Mouse (Mus musculus) kidney, postnatal 0 days (tissue): ENCODE measurements around the gene M1ap. TPM values are rescaled to one million over a fixed set of nuclear protein-coding genes. Genes with fewer than 3 reads are reported as not detected.
A peak's percentile ranks its signal among the peaks of the same experiment; 100 is the strongest.

Experiments
- ATAC-seq: fragments of 200-750 bp; cut with Nextera tagmentation; replicated peaks from 2 replicates; pipeline ENCODE4 v1.8.0; 2017; ENCODE audit warnings: low read depth, moderate number of reproducible peaks, moderate TSS enrichment, moderate library complexity; ENCODE audit not compliant: low FRiP score
- DNase-seq: peaks from one replicate; pipeline ENCODE4 v3.0.0-alpha.2; 2016; ENCODE audit warnings: low spot score
- H3K27ac ChIP-seq: fragments of 300-500 bp; sonication (generic); 2 replicates; pipeline ENCODE4 v1.5.1; 2014; ENCODE audit warnings: mild to moderate bottlenecking
- H3K27me3 ChIP-seq: fragments of 300-500 bp; sonication (generic); 2 replicates; pipeline ENCODE4 v1.6.1; 2014; ENCODE audit warnings: low read length, mixed read lengths; ENCODE audit not compliant: insufficient read depth
- H3K36me3 ChIP-seq: fragments of 300-500 bp; sonication (generic); 2 replicates; pipeline ENCODE4 v1.6.1; 2014; ENCODE audit warnings: low read length, mixed read lengths; ENCODE audit not compliant: insufficient read depth
- H3K4me1 ChIP-seq: fragments of 300-500 bp; sonication (generic); replicated peaks from 2 replicates; pipeline ENCODE4 v1.6.1; 2014; ENCODE audit warnings: antibody characterized with exemption, low read length, mixed read lengths; ENCODE audit not compliant: insufficient read depth
- H3K4me2 ChIP-seq: fragments of 300-500 bp; sonication (generic); 2 replicates; pipeline ENCODE4 v1.6.1; 2014; ENCODE audit warnings: mild to moderate bottlenecking, low read length, moderate library complexity, mixed read lengths
- H3K4me3 ChIP-seq: fragments of 300-500 bp; sonication (generic); replicated peaks from 2 replicates; pipeline ENCODE4 v1.5.1; 2014; ENCODE audit warnings: low read depth, low read length
- H3K9ac ChIP-seq: fragments of 300-500 bp; sonication (generic); 2 replicates; pipeline ENCODE4 v1.6.1; 2014; ENCODE audit warnings: low read depth, low read length
- H3K9me3 ChIP-seq: fragments of 300-500 bp; sonication (generic); replicated peaks from 2 replicates; pipeline ENCODE4 v1.6.1; 2016; ENCODE audit warnings: low read length, inconsistent platforms, mixed read lengths
- CTCF ChIP-seq: IDR thresholded peaks from 2 replicates; pipeline ENCODE4 v1.5.1; 2016; ENCODE audit warnings: antibody characterized with exemption, low read depth, mild to moderate bottlenecking, moderate library complexity
- WGBS: fragments of 180-500 bp; shearing (Covaris S2); extraction: QIAGEN DNeasy Blood & Tissue Kit; methylation state at CpG from one replicate; pipeline ENCODE4 v1.1.7; 2014; 5-methylcytosine and 5-hydroxymethylcytosine counted together
- microRNA-seq: library from miRNA; unstranded; fragments of <30 nt; microRNA quantifications from one replicate; pipeline ENCODE4, GENCODE M21; 2016
- polyA plus RNA-seq: library from polyadenylated mRNA; unstranded; fragments of >200 nt; fragmentation: Nextera tagmentation; extraction: Ambion mirVana; gene quantifications from 2 replicates; pipeline ENCODE4 v1.2.1, GENCODE M21; 2015

M1ap gene
- polyA plus RNA-seq, 1 experiment from 2014 or later: 0.32 TPM

GRCm38 (mm10) chr6:83078324-83078858 lies 131.7 kb downstream of the M1ap start:
- TF ChIP-seq CTCF: peak; percentile 72
- peak overlapping the region; percentile 87 for H3K27ac ChIP-seq
- H3K9me3 ChIP-seq: no peaks in the 10 kb centered on the region
- peaks cover 12% of the 10 kb centered on the region; the same call in 1 of the 2 replicates for H3K27me3 ChIP-seq
- H3K4me2 ChIP-seq: peak overlapping the region; percentile 98
- under 1% methylated on average over 46 of the region's 46 CpGs for WGBS
- peak overlapping the region; percentile 66 for H3K4me3 ChIP-seq
- H3K9ac ChIP-seq: peak overlapping the region; percentile 76
- ATAC-seq (peak; percentile 91), DNase-seq (peak; percentile 96)
- H3K4me1 ChIP-seq: 0 out of 2 replicates have a peak, but pooled peaks cover 4% of the 10 kb centered on the region
- H3K36me3 ChIP-seq: peaks cover 4% of the 10 kb centered on the region; the same call in 1 of the 2 replicates

Small RNA genes within 50 kb of the gene (microRNA-seq; reads per million reads assigned to microRNA genes)
- not detected for gene Mir7040

Other genes starting within 250 kb of the M1ap start
- 117 and 123 TPM in 2 replicates for gene Pole4, start 241.5 kb upstream of the M1ap start, polyA plus RNA-seq
- 4.0 and 4.5 TPM in 2 replicates for gene Hk2, start 172.4 kb upstream of the M1ap start, polyA plus RNA-seq
- gene Sema4f, start 7.1 kb upstream of the M1ap start, polyA plus RNA-seq: 0.41 and 0.50 TPM in 2 replicates
- gene Dok1, start 86.6 kb downstream of the M1ap start, polyA plus RNA-seq: 13.7 and 15.2 TPM in 2 replicates
- gene Loxl3, start 87.3 kb downstream of the M1ap start, polyA plus RNA-seq: 13.4 and 16.1 TPM in 2 replicates
- gene Aup1, start 107.6 kb downstream of the M1ap start, polyA plus RNA-seq: 194 and 210 TPM in 2 replicates
- gene Htra2, start 108.4 kb downstream of the M1ap start, polyA plus RNA-seq: 68.5 and 70.4 TPM in 2 replicates
- 5.8 and 7.0 TPM in 2 replicates for gene Dqx1, start 110.9 kb downstream of the M1ap start, polyA plus RNA-seq
- 0.12 TPM in 1 of 2 replicates, not detected in the other for gene Tlx2, start 123.4 kb downstream of the M1ap start, polyA plus RNA-seq
- 28.0 and 29.7 TPM in 2 replicates for gene Pcgf1, start 131.0 kb downstream of the M1ap start, polyA plus RNA-seq
- gene Lbx2, start 139.5 kb downstream of the M1ap start, polyA plus RNA-seq: 3.1 and 4.8 TPM in 2 replicates
- gene Ccdc142, start 154.7 kb downstream of the M1ap start, polyA plus RNA-seq: 2.0 and 2.7 TPM in 2 replicates
- 2.7 and 2.9 TPM in 2 replicates for gene Gm42688, start 154.7 kb downstream of the M1ap start, polyA plus RNA-seq
- 165 and 166 TPM in 2 replicates for gene Mrpl53, start 162.1 kb downstream of the M1ap start, polyA plus RNA-seq
- gene Mogs, start 168.6 kb downstream of the M1ap start, polyA plus RNA-seq: 33.9 and 37.6 TPM in 2 replicates
- 108 and 115 TPM in 2 replicates for gene Wbp1, start 174.7 kb downstream of the M1ap start, polyA plus RNA-seq
- 14.5 and 16.2 TPM in 2 replicates for gene Ino80b, start 178.5 kb downstream of the M1ap start, polyA plus RNA-seq
- gene Rtkn, start 188.6 kb downstream of the M1ap start, polyA plus RNA-seq: 38.5 and 40.3 TPM in 2 replicates
- 3.5 and 4.2 TPM in 2 replicates for gene Wdr54, start 209.5 kb downstream of the M1ap start, polyA plus RNA-seq
- gene 1700003E16Rik, start 209.5 kb downstream of the M1ap start, polyA plus RNA-seq: 1.3 and 1.6 TPM in 2 replicates
- gene Dctn1, start 219.0 kb downstream of the M1ap start, polyA plus RNA-seq: 62.2 and 68.2 TPM in 2 replicates